Mouse (Mus musculus) olfactory bulb, adult 2 months (tissue): Measurements from ENCODE around the gene Prdm16.

Experiments
- CTCF ChIP-seq: fragments of 200-500 bp; IDR thresholded peaks from 2 replicates; pipeline ENCODE4 v1.5.1; 2012; ENCODE audit warnings: low read depth, mild to moderate bottlenecking, low read length, moderate library complexity; ENCODE audit not compliant: insufficient read depth
- POLR2A ChIP-seq: fragments of 200-500 bp; IDR thresholded peaks from 2 replicates; pipeline ENCODE4 v1.6.1; 2012; ENCODE audit warnings: mild to moderate bottlenecking, low read depth, low read length, moderate library complexity; ENCODE audit not compliant: insufficient read depth

- TF ChIP-seq POLR2A, result no peak
- no peak for TF ChIP-seq CTCF
Measured at GRCm38 (mm10) chr4:154527506-154527905, 109.2 kb downstream of the Prdm16 start.
